Mouse (Mus musculus) left cerebral cortex, postnatal 10 days (tissue): ENCODE measurements at regions not wholly inside any gene's neighbourhood (a gene's known extent, or its start where the extent isn't known, plus 50 kb on each side); places are given as distances from the start of the nearest gene placed in this dataset.

Experiments used
- DNase-seq, 2 experiments: peaks; one replicate each; pipeline ENCODE4 v3.0.0; 2021 to 2022; ENCODE audit warnings: low spot score in 2 of 2, mixed read lengths in 1 of 2; ENCODE audit errors: extremely low spot score in 1 of 2
- intact Hi-C: fragments of 180-260 bp; cut with DNase I; formaldehyde crosslinking; loops from one replicate; pipeline ENCODE4 v1.15.1; 2025

GRCm38 (mm10) chr1:27298586-27298985 lies 611.3 kb upstream of the 4931408C20Rik start:
- peak in 1 of 2 experiments; percentile 12 for DNase-seq
- intact Hi-C loops: no loop called here

- no peak for DNase-seq
- intact Hi-C loops: no loop called here
These were observed 577.7 kb upstream of the 4931408C20Rik start for GRCm38 (mm10) chr1:27264923-27265322.

GRCm38 (mm10) chr1:27261159-27261558 lies 573.9 kb upstream of the 4931408C20Rik start:
- intact Hi-C loops: no loop called here
- DNase-seq: no peak
